Mouse (Mus musculus) spleen, adult 12 weeks (tissue): ENCODE measurements around the gene Tnk1.

Experiments
- DNase-seq: peaks from one replicate; pipeline ENCODE4 v3.0.0; 2022; ENCODE audit warnings: low spot score

The Tnk1 gene

GRCm38 (mm10) chr11:69837952-69838713, 20.4 kb downstream of the Tnk1 start, which contains the start of gene Tmem256:
Gene Tmem256 (plus strand): TSS chr11:69838514.
- DNase-seq = peak; percentile 90

- DNase-seq = no peak
Measured at GRCm38 (mm10) chr11:69837604-69837951, 21.0 kb downstream of the Tnk1 start, which contains the start of gene Nlgn2. Gene Nlgn2 (minus strand): TSS chr11:69837784.

GRCm38 (mm10) chr11:69836703-69837576, 21.6 kb downstream of the Tnk1 start:
- no peak for DNase-seq

GRCm38 (mm10) chr11:69835966-69836335, 22.6 kb downstream of the Tnk1 start:
- DNase-seq = no peak

- no peak for DNase-seq
Measured at GRCm38 (mm10) chr11:69835326-69835965, 23.1 kb downstream of the Tnk1 start.

- peak; percentile 46 for DNase-seq
Measured at GRCm38 (mm10) chr11:69834001-69834549, 24.5 kb downstream of the Tnk1 start.

- DNase-seq = no peak
Measured at GRCm38 (mm10) chr11:69833554-69833953, 25.0 kb downstream of the Tnk1 start.

- DNase-seq = no peak
Measured at GRCm38 (mm10) chr11:69828832-69829231, 29.7 kb downstream of the Tnk1 start.

- DNase-seq = no peak
Measured at GRCm38 (mm10) chr11:69823456-69823855, 35.1 kb downstream of the Tnk1 start.

- no peak for DNase-seq
Measured at GRCm38 (mm10) chr11:69822080-69822479, 36.5 kb downstream of the Tnk1 start, which contains the start of gene Spem1. Gene Spem1 (minus strand): TSS chr11:69822180.

GRCm38 (mm10) chr11:69818871-69819270, 39.7 kb downstream of the Tnk1 start:
- DNase-seq = no peak

- no peak for DNase-seq
Measured at GRCm38 (mm10) chr11:69818365-69818764, 40.2 kb downstream of the Tnk1 start, which contains the start of gene Spem2. Gene Spem2 (minus strand): TSS chr11:69818465.

- no peak for DNase-seq
Measured at GRCm38 (mm10) chr11:69816520-69816919, 42.0 kb downstream of the Tnk1 start.

- no peak for DNase-seq
Measured at GRCm38 (mm10) chr11:69815155-69815554, 43.4 kb downstream of the Tnk1 start, which contains the start of gene Gm39566. Gene Gm39566 (minus strand): TSS chr11:69815298.

- DNase-seq = no peak
Measured at GRCm38 (mm10) chr11:69810280-69810679, 48.2 kb downstream of the Tnk1 start.

- no peak for DNase-seq
Measured at GRCm38 (mm10) chr11:69807641-69808040, 50.9 kb downstream of the Tnk1 start.

- no peak for DNase-seq
Measured at GRCm38 (mm10) chr11:69806378-69806777, 52.2 kb downstream of the Tnk1 start.

GRCm38 (mm10) chr11:69804972-69805909, 53.3 kb downstream of the Tnk1 start, which contains the start of gene Tmem102:
Gene Tmem102 (minus strand): TSS chr11:69805624.
- no peak for DNase-seq

- DNase-seq = no peak
Measured at GRCm38 (mm10) chr11:69804652-69804940, 53.9 kb downstream of the Tnk1 start.

GRCm38 (mm10) chr11:69803786-69804651, 54.5 kb downstream of the Tnk1 start:
- peak; percentile 55 for DNase-seq
